Mouse (Mus musculus) heart, postnatal 0 days (tissue): Measurements from ENCODE around the gene Clta.

Experiments used
- CTCF ChIP-seq: IDR thresholded peaks from 2 replicates; pipeline ENCODE4 v1.5.1; 2016; ENCODE audit warnings: antibody characterized with exemption, control low read depth, low read depth
- EP300 ChIP-seq: IDR thresholded peaks from 2 replicates; pipeline ENCODE4 v1.6.1; 2016; ENCODE audit warnings: antibody characterized with exemption, low read depth

- TF ChIP-seq CTCF (no peak), EP300 (no peak)
Observed at GRCm38 (mm10) chr4:44078358-44078933, 74.2 kb downstream of the Clta start.
